Comparison of ENCODE assay signal across 12 mouse cellular contexts in genomic region chr11:76388711-76389110, GRCm38 (mm10). TPM values are rescaled to one million over a fixed set of nuclear protein-coding genes. Genes with fewer than 3 reads are reported as not detected.
DNase-seq lines count a peak whose midpoint lies in the region; ATAC-seq and TF ChIP-seq lines count a peak whose summit lies in the region.
"Had no signal": no experiment of that assay in that cellular context is flagged by ENCODE, and none has a peak within 500 bp of the region (broad histone marks: within the 10 kb centered on the region; RNA-seq: fewer than 3 reads in every experiment).

No protein-coding gene starts in this region.

- H3K4me1 ChIP-seq in embryonic facial prominence, embryonic 14.5 days (ENCODE audit: control insufficient read depth, insufficient read depth, low read length) = peaks cover 27% of the 10 kb centered on the region
- peaks cover 34% of the 10 kb centered on the region for H3K4me1 ChIP-seq in hindbrain, embryonic 15.5 days (replicated peaks)
- H3K4me1 ChIP-seq in midbrain, embryonic 15.5 days = peaks cover 24% of the 10 kb centered on the region

- no peak overlapping the region for H3K4me3 ChIP-seq in embryonic facial prominence, embryonic 14.5 days (ENCODE audit: low read depth, low read length)
- H3K4me3 ChIP-seq in hindbrain, embryonic 15.5 days = no peak overlapping the region
- no peak overlapping the region for H3K4me3 ChIP-seq in midbrain, embryonic 15.5 days
- H3K4me3 ChIP-seq: heart, embryonic 12.5 days had no signal

- WGBS in embryonic facial prominence, embryonic 14.5 days = 31% methylated on average over 7 of the region's 7 CpGs
- 16% methylated on average over 7 of the region's 7 CpGs for WGBS in hindbrain, embryonic 15.5 days
- 11% methylated on average over 7 of the region's 7 CpGs for WGBS in midbrain, embryonic 15.5 days

- peaks cover 17% of the 10 kb centered on the region for H3K36me3 ChIP-seq in embryonic facial prominence, embryonic 14.5 days (ENCODE audit: control insufficient read depth, insufficient read depth, low read length)
- H3K36me3 ChIP-seq in hindbrain, embryonic 15.5 days = no peaks in the 10 kb centered on the region
- no peaks in the 10 kb centered on the region for H3K36me3 ChIP-seq in midbrain, embryonic 15.5 days (replicated peaks)

- H3K9me3 ChIP-seq in embryonic facial prominence, embryonic 14.5 days (ENCODE audit: control insufficient read depth, low read length) = no peaks in the 10 kb centered on the region
- no peaks in the 10 kb centered on the region for H3K9me3 ChIP-seq in hindbrain, embryonic 15.5 days
- no peaks in the 10 kb centered on the region for H3K9me3 ChIP-seq in midbrain, embryonic 15.5 days

- no peak for ATAC-seq in embryonic facial prominence, embryonic 14.5 days (ENCODE audit: low read depth)
- ATAC-seq in hindbrain, embryonic 15.5 days (ENCODE audit: low FRiP score, low read depth) = no peak
- no peak for ATAC-seq in midbrain, embryonic 15.5 days (replicated peaks)

- peak; percentile 79 for DNase-seq in brain, embryonic 14.5 days (ENCODE audit: low read depth)
- no peak for DNase-seq in embryonic facial prominence, embryonic 14.5 days (ENCODE audit: low spot score)
- DNase-seq in heart, adult 18-20 months = no peak
- DNase-seq in cerebellum, adult 8-10 months = no peak
- no peak for DNase-seq in adrenal gland, postnatal 10 days
- DNase-seq: cerebellum, postnatal 14 days; kidney, adult 11 months; lung, adult 2 months; thymus, postnatal 4 days had no signal

- no peaks in the 10 kb centered on the region for H3K27me3 ChIP-seq in embryonic facial prominence, embryonic 14.5 days (replicated peaks; ENCODE audit: control insufficient read depth, insufficient read depth, low read length)
- no peaks in the 10 kb centered on the region for H3K27me3 ChIP-seq in hindbrain, embryonic 15.5 days
- H3K27me3 ChIP-seq in midbrain, embryonic 15.5 days (replicated peaks) = no peaks in the 10 kb centered on the region
- H3K27me3 ChIP-seq: heart, embryonic 12.5 days had no signal

- no peak overlapping the region for H3K9ac ChIP-seq in embryonic facial prominence, embryonic 14.5 days (ENCODE audit: low read depth, low read length)
- H3K9ac ChIP-seq in hindbrain, embryonic 15.5 days = no peak overlapping the region
- no peak overlapping the region for H3K9ac ChIP-seq in midbrain, embryonic 15.5 days
- H3K9ac ChIP-seq: heart, embryonic 12.5 days had no signal

- peak overlapping the region; percentile 8; the same call in 1 of the 2 replicates for H3K4me2 ChIP-seq in embryonic facial prominence, embryonic 14.5 days (ENCODE audit: low read depth, low read length)
- peak overlapping the region; percentile 32 for H3K4me2 ChIP-seq in hindbrain, embryonic 15.5 days
- H3K4me2 ChIP-seq in midbrain, embryonic 15.5 days = peak overlapping the region; percentile 22
- H3K4me2 ChIP-seq: heart, embryonic 12.5 days had no signal

- no peak for TF ChIP-seq CTCF in brain, embryonic 14.5 days (IDR thresholded peaks at IDR 0.05; ENCODE audit: borderline replicate concordance, extremely low read depth, insufficient read depth, insufficient read length)

- H3K27ac ChIP-seq in embryonic facial prominence, embryonic 14.5 days (replicated peaks; ENCODE audit: low read depth, low read length) = no peak overlapping the region
- no peak overlapping the region for H3K27ac ChIP-seq in hindbrain, embryonic 15.5 days (replicated peaks)
- no peak overlapping the region for H3K27ac ChIP-seq in midbrain, embryonic 15.5 days

- TF ChIP-seq POLR2A in brain, embryonic 14.5 days (IDR thresholded peaks at IDR 0.05; ENCODE audit: borderline replicate concordance, extremely low read depth, insufficient read depth, insufficient read length, poor library complexity, severe bottlenecking) = no peak

RNA-seq across cellular contexts. Expression of gene Nxn, which starts 10.2 kb away (rescaled TPM):
- polyA plus RNA-seq in brain, embryonic 14.5 days (2012; rRNA removed) = 33.9 and 40.9 TPM in 2 replicates
- polyA plus RNA-seq in embryonic facial prominence, embryonic 14.5 days (2014; fragmentation: Nextera tagmentation; extraction: Ambion mirVana) = 63.8 and 70.2 TPM in 2 replicates
- polyA plus RNA-seq in hindbrain, embryonic 15.5 days (2015; fragmentation: Nextera tagmentation; extraction: Ambion mirVana) = 26.1 and 27.5 TPM in 2 replicates
- 22.3 and 23.1 TPM in 2 replicates for polyA plus RNA-seq in midbrain, embryonic 15.5 days (2015; fragmentation: Nextera tagmentation; extraction: Ambion mirVana)
- total RNA-seq in heart, adult 18-20 months (2021) = 10 to 100 TPM; 13.5 to 17.8 TPM
- total RNA-seq in adrenal gland, postnatal 10 days (2021) = 10 to 100 TPM; 22.5 to 25.0 TPM

RNA-seq across cellular contexts. Expression of gene Timm22, which starts 18.0 kb away (rescaled TPM):
- 32.5 and 36.8 TPM in 2 replicates for polyA plus RNA-seq in brain, embryonic 14.5 days (2012; rRNA removed)
- polyA plus RNA-seq in embryonic facial prominence, embryonic 14.5 days (2014; fragmentation: Nextera tagmentation; extraction: Ambion mirVana) = 113 and 124 TPM in 2 replicates
- polyA plus RNA-seq in hindbrain, embryonic 15.5 days (2015; fragmentation: Nextera tagmentation; extraction: Ambion mirVana) = 91.9 and 103 TPM in 2 replicates
- polyA plus RNA-seq in midbrain, embryonic 15.5 days (2015; fragmentation: Nextera tagmentation; extraction: Ambion mirVana) = 103 and 109 TPM in 2 replicates
- 10 to 100 TPM; 44.0 to 51.4 TPM for total RNA-seq in heart, adult 18-20 months (2021)
- 10 to 100 TPM; 45.2 to 47.5 TPM for total RNA-seq in adrenal gland, postnatal 10 days (2021)
